Mouse (Mus musculus) telencephalon, adult 2 months (tissue): ENCODE measurements at regions not wholly inside any gene's neighbourhood (a gene's known extent, or its start where the extent isn't known, plus 50 kb on each side); places are given as distances from the start of the nearest gene placed in this dataset.

Experiments
- DNase-seq: peaks from one replicate; pipeline ENCODE4 v3.0.0-alpha.2; 2011; ENCODE audit warnings: low read depth, low spot score

DNA sequence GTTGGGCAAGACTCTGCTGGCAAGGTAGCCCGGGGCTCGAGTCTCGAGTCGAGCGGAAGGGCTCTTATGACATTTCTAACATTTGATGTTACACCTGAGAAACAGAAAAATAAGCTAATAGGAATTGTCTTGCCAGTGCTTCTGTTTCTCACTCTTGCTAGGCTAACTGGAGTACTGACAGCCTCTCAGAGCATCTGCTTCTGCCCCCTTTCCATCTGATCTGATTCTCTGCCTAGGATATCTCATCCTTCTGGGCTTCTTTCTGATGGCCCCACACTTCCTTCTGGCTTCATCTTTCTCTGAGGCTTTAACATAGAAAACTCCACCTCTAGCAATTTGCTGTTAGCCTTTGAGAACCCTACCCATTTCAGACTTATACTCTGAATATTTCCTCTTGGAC is 95.0 kb upstream of the Arhgef9 start:
- DNase-seq: peak; percentile 1

DNA sequence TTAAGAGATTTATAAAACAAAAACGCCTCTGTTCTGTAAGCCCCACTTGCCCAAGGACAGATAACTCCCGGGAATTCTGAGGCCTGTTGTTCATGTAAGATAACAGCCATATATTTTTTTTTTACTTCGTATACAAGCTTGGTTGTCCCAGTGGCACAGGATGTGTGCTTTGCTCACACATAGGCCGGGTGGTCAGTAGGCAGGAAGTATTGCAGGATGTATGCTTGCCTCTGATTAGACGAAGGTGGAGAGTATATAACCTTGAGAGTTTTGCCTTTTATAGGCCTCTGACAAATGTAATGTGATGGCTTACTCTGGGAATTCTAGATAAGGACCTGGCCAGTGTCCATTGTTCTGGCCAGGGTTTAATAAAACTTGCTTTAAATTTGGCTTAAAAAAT is 85.4 kb upstream of the Arhgef9 start:
- no peak for DNase-seq

DNA sequence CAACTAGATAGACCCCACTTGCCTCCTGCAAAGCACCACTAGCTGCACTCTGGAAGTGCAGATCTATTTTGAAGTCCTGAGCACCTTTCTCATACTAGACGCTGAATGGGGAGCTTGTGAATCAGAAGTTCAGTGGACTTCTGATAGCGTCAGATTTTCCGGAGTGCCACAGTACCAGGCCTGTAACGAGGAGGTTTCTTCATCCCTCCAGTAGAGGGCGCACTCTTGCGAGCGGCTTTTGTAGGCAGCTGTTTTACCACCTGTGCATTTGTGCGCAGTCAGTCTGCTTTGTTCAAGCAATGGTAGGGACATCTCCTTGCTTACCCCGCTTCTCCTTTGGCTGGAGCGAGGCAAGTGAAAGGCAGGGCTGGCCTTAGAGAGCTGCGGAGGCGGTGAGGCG is 56.9 kb upstream of the Arhgef9 start:
- no peak for DNase-seq
